Mouse (Mus musculus): ENCODE data around the gene Cenpn.

Gene Cenpn

GRCm38 (mm10) chr8:116921337-116922059, at the start of gene Cenpn, which contains the start of gene Cmc2:
Cenpn (plus strand) TSS chr8:116921730.
Cmc2 (minus strand) TSS chr8:116921455.
- DNase-seq (ENCODE audit: low spot score) = peak; percentile 91

DNA sequence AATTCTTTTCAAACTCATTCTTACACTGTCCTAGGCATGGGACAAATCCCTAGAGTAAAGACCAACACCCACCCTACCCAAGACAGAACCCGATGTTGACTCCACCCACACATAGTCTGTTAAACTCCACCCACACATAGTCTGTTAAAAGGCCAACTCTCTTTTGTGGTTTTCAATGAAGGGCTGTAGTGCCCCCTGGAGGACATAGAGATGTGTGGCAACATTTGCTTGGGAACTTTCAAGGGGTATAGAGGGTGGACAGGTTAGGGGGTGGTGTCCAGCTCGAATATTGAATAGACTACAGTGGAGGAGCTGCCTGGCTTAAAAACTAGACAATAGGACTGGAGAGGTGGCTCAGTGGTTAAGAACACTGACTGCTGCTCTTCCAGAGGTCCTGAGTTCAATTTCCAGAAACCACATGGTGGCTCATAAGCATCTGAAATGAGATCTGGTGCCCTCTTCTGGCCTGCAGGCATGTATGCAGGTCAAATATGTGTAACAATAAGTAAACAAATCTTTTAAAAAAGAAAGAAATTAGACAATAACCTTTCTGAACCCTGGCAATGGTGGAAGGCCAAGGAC, 48.7 kb upstream of the Cenpn start:
- no peak for DNase-seq (ENCODE audit: low spot score)

DNA sequence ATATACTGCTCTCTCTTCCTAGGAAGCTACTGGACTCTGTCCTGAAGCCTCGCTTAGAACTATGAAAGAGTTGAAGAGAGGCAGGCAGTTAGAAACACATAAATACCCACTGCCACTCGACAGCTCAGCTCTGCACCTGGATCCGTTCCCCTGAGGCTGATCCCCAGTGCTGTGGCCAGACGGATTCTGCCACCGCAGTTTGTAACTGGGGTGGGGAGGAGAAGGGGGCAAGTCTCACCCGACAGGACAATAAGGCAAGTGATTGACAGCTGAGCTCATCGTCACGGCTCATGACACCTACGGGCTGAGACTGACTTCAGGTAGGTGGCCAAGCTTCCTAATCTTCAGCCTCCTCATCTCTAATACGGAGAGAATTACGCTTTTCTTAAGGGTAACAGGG, 47.9 kb upstream of the Cenpn start:
- DNase-seq (ENCODE audit: low spot score) = no peak

- no peak for DNase-seq (ENCODE audit: low spot score)
Measured at GRCm38 (mm10) chr8:116873986-116874385, 47.5 kb upstream of the Cenpn start.

- DNase-seq (ENCODE audit: low spot score) = no peak
Measured at GRCm38 (mm10) chr8:116875798-116876450, 45.6 kb upstream of the Cenpn start.

- DNase-seq (ENCODE audit: low spot score) = no peak
Measured at GRCm38 (mm10) chr8:116881396-116881795, 40.1 kb upstream of the Cenpn start.

DNA sequence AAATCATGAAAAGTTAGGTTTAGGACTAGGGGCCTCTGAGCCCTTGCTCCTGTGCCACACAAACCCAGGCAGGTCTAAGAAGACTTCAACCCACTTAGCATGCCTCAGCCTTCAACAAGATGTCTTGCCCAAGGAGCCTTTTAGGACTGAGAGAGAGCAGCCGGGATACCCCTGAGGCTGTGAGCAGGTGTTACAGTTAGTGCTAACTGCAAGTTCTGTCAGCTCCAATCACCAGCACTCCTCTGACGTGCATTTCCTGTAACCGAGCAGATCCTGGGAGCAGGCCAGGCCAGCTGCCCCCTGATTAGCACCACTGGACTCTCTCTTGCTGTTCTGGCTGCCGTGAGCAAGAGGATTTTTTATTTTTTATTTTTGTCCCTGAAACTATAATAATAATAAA, 33.7 kb upstream of the Cenpn start:
- DNase-seq (ENCODE audit: low spot score) = no peak

- no peak for DNase-seq (ENCODE audit: low spot score)
Measured at GRCm38 (mm10) chr8:116891446-116891845, 30.1 kb upstream of the Cenpn start.

GRCm38 (mm10) chr8:116892130-116892529, 29.4 kb upstream of the Cenpn start:
- DNase-seq (ENCODE audit: low spot score) = no peak

DNA sequence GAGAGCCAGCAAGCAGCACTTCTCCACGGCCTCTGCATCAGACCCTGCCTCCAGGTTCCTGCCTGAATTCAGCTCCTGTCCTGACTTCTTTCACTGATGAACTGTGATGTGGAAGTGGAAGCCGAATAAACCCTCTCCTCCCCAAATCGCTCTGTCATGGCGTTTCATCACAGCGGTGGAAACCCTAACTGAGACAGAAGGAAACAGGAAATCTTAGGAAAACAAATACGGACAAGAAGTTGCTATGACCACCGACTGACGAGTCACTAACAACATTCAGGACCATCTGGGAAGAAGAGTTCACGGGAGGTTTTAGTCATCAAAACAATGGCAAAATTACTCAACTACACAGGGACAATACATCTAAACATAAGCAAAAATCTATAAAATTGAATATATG, 28.9 kb upstream of the Cenpn start:
- no peak for DNase-seq (ENCODE audit: low spot score)

GRCm38 (mm10) chr8:116893938-116894337, 27.6 kb upstream of the Cenpn start:
- DNase-seq (ENCODE audit: low spot score) = no peak

DNA sequence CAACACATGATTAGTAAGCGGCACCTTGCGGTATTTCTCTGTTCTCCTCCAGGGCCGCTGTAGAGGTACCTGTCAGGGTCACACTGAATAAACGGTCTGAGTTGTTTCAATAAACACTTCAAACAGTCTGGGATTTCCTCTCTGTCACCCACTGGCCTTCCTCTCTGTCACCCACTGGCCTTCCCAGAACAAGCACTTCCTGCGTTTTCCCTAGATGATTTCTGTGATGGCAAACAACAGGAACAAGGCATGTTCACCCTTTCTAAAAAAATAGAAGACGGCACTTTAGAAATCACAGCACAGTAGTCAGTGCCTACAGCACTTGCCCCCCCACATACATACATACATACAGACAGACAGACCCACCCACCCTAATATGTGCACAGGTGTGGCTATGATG, 26.0 kb upstream of the Cenpn start:
- no peak for DNase-seq (ENCODE audit: low spot score)

DNA sequence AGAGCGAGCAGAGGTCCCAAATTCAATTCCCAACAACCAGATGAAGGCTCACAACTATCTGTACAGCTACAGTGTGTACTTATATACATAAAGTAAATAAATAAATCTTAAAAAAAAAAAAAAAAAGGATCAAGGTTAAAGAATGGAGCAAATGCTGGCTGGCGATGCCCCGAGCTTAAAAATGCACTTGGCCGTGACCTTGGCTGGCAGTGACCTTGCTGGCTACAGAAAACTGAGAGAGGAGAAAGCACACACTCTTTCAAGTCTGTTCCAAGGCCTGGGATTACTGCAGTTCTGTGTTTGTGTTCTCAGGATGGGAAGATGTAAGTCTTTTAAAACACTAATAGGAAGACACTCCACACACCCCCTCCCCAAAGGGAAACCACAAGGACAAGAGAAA, 16.8 kb upstream of the Cenpn start:
- DNase-seq (ENCODE audit: low spot score) = no peak

- DNase-seq (ENCODE audit: low spot score) = no peak
Measured at GRCm38 (mm10) chr8:116905252-116905651, 16.3 kb upstream of the Cenpn start.

DNA sequence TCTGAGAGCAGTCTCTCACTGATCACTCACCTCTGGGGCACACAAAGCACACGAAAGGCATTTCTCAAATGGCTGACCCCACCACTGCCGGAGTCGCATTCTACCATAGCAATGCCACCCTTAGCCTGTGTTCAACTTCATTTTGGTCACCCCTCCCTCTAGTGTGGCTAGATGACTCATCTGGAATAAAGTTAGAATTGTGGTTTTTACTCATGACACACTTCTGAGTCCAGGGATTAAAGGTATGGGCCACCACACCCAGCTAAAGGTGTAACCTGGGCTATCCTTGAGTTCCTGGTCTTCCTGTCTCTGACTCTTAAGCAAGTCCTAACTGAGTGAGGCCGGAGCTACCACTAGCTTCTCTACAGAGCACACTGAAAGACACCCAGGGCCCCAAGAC, 15.7 kb upstream of the Cenpn start:
- no peak for DNase-seq (ENCODE audit: low spot score)

DNA sequence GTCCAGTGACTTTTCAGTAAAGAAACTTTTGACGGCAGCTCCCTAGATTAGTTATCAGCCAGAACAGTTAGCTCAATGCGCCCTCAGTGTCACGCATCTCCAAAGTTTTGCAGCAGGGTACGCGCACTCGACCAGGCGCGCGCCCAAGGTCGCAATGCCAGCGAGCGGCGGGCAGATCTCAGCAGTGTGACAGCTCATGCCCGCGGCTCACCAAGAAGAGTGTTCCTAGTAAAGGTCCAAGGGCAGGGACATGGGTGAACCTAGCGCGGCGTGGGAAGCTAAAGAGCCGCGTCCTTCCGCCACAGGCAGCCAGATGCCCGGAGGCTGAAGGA, 559 bp upstream of the Cenpn start:
- no peak for DNase-seq (ENCODE audit: low spot score)

DNA sequence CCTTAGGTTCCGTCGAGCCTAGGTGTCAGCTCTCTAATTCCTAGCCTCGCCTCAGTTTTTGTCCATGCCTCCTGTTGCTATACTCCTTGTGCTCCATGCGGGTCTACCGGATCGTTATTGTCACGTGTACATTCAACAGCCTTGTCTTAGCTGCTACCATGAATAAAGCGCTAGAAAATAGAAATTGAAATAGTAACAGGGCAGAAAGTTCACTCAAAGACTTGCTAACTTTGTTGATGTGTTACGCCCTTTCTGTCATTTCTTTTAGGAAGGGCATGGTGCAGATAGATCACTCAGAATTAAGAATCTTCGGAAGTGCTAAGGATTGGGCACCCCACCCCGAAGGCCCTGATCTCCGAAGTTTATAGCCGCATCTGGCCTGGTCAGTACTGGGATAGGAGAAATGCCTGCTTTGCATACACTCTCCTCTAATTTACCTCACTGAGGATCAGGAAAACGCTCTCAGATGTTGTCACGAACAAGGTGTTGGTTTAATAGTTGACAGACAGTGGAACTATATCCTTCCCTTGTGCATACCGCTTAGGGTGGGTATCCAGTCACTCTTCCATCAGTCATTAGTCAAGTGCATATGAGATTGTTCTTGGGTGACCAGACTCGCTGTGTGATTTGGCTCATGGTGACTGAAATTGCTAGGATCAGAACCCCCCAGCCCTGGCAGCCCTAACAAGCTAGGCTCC, 679 bp downstream of the Cenpn start:
- DNase-seq (ENCODE audit: low spot score) = no peak

DNA sequence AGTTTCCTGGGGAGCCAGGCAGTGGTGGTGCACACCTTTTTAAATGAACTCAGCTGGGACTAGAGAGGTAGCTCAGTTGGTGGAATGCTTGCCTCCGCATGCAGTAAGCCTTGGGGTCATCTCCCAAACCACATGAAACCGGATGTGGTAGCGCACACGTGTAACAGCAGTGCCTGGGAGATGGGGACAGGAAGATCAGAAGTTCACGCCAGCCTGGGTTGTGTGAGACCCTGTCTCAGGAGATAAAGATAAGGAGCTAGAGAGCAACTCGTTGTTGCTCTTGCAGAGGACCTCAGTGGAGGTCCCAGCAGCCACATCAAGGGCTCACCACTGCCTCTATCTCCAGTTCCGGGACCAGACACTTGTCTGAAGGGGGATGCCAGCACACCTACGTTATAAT, 2.0 kb downstream of the Cenpn start:
- DNase-seq (ENCODE audit: low spot score) = no peak

GRCm38 (mm10) chr8:116927880-116928279, 6.3 kb downstream of the Cenpn start:
- DNase-seq (ENCODE audit: low spot score) = no peak

GRCm38 (mm10) chr8:116928588-116928987, 7.1 kb downstream of the Cenpn start:
- DNase-seq (ENCODE audit: low spot score) = no peak

DNA sequence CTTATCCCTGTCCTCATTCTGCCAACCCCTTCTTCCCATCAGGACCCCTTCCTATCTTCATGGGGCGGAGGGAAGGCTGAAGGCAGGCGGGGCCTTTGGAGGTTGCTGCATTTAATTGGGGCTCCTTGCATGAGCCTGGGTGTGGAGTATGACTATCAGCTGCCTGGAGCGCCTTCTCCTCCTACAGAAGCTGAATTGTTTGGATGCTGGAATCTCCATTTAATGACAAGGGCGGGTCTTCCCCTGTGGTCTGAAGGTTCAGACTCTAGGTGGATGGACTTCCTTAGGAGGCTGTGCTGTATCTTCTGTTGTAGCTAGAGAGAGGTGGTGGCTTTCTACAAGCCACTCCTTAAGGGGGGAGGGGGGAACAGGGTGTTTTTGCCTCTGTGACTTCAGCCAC, 13.4 kb downstream of the Cenpn start:
- no peak for DNase-seq (ENCODE audit: low spot score)

GRCm38 (mm10) chr8:116935506-116935905, 14.0 kb downstream of the Cenpn start:
- no peak for DNase-seq (ENCODE audit: low spot score)
